Mouse (Mus musculus) fat pad, adult 2 months (tissue): Measurements from ENCODE around the gene Stx12.
"Not testable (repeated sequence)": the region's sequence is repeated elsewhere in the genome, so short reads cannot be mapped to it uniquely, and the experiment has no call there.

Experiments
- DNase-seq: peaks from one replicate; pipeline ENCODE4 v3.0.0-alpha.2; 2011; ENCODE audit warnings: low read depth, low spot score; ENCODE audit errors: extremely low read depth

The Stx12 gene

GRCm38 (mm10) chr4:132884064-132884843 lies at the start of gene Stx12:
Stx12 (minus strand) TSS chr4:132884509.
- DNase-seq: no peak

DNA sequence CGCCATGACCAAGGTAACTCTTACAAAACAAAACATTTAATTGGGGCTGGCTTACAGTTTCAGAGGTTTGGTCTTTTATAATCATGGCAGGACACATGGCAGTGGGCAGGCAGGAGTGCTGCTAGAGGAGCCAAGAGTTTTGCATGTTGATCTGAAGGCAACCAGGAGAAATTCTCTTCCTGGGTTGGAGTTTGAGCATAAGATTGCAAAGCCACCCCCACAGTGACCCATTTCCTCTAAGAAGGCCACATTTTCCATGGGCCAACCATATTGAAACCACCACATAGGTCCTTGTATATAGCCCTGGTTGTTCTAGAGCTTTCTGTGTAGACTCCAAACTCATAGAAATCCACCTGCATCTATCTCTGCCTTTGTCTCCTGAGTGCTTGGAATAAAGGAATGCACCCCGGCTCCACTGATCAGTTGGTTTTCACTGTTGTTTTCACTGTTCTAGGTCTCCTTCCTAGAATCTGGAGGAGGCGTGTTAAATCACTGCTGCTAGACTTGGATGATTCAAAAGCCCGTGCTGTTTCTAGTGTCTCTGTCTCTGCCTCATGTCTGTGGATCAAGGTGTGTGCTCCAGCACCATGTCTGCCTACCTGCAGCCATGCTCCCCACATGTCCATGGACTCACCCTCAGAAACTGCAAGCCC lies 48.6 kb upstream of the Stx12 start:
- DNase-seq: no peak

- no peak for DNase-seq
Observed at GRCm38 (mm10) chr4:132930784-132931183, 46.5 kb upstream of the Stx12 start.

- not testable (repeated sequence) for DNase-seq
Observed at GRCm38 (mm10) chr4:132926520-132926919, 42.2 kb upstream of the Stx12 start.

DNA sequence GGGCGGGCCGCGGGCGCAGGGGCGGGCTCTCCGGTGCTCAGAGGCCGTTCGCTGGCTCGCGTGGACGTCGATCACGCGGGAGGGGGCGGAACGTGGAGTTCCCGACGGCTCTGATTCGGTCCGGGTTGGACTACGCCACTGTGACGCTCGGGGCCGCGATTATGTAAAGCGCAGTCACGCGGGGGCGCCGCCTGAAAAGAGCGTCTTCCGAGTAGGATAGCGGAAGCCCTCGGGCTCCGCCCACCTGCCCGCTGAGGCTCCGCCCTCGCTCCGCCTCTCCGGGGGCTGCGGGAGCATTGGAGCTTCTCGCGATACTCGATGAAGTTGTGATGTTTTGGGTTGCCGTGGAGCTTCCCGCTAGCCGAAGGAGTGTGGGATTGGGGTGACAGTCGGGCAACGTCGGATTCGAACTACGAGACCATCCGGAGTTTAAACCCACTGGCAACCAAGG lies 38.3 kb upstream of the Stx12 start, which contains the start of gene Fam76a:
Gene Fam76a (minus strand): TSS at position 1 of the 451 bp plus-strand sequence.
- peak; percentile 79 for DNase-seq

- no peak for DNase-seq
Observed at GRCm38 (mm10) chr4:132922061-132922530, 37.8 kb upstream of the Stx12 start.

- DNase-seq: no peak
Observed at GRCm38 (mm10) chr4:132921488-132921887, 37.2 kb upstream of the Stx12 start.

- DNase-seq: peak; percentile 34
Observed at GRCm38 (mm10) chr4:132920171-132920570, 35.9 kb upstream of the Stx12 start.

DNA sequence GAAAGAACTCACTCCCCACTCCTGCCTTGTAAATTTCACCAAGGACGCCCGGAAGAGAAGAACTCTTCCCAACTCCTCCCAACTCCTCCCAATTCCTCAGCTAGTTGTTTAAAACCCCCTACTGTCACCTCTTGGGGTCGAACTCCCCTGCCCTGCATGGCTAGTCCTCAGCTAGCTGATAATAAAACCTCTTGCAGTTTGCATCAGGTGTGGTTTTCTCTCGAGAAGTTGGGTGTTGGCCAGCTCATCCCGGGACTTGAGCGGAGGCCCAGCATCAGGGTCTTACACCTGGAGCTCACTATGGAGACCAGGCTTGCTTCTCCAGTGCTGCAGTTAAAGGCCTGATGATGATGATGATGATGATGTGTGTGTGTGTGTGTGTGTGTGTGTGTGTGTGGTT lies 34.2 kb upstream of the Stx12 start:
- DNase-seq: not testable (repeated sequence)

- DNase-seq: no peak
Observed at GRCm38 (mm10) chr4:132912156-132912555, 27.8 kb upstream of the Stx12 start.

- DNase-seq: peak; percentile 62
Observed at GRCm38 (mm10) chr4:132905843-132906360, 21.6 kb upstream of the Stx12 start.

DNA sequence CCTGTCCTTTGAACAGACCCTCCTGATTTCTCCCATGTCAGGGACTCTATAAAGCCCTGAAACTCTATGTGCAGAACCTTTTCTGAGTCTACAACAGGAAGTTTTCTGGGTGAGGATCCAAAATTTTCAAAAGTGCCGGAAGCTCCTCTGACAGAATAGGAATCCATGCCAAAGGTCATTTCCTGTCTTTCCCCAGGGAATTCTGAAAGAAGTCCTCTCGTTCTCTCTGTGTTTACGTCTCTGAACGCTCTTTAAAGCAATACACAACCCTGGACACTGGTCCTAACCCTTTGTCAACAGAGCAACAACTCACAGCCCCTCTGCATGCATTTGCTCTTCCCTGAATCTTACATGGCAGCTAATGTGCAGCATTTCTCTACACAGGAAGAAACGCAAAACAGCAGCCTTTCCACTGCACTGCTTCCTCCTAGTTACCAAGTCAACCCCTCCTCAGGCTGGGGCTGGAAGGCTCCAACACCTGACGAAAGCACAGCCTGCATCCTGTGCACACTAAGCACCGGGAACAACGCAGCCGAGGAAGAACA lies 20.5 kb upstream of the Stx12 start:
- DNase-seq: no peak

DNA sequence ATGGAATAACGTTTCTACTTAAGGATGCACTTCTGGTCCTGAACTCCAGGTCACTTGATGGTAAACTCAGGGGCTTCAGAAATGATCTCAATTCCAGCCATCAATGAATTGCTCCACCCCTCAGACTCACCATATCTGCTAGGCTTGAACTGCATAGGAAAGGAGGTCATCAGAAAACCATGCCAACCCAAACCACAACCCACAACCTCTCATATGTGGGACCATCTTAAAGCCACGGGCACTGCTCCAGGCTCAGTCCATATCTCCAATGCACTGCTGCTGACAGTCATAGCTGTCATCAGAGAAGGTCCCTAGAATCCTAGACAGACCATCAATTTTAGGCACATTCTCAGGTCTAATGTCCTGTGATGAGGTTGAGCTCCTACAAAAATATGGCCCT lies 19.8 kb upstream of the Stx12 start:
- no peak for DNase-seq

DNA sequence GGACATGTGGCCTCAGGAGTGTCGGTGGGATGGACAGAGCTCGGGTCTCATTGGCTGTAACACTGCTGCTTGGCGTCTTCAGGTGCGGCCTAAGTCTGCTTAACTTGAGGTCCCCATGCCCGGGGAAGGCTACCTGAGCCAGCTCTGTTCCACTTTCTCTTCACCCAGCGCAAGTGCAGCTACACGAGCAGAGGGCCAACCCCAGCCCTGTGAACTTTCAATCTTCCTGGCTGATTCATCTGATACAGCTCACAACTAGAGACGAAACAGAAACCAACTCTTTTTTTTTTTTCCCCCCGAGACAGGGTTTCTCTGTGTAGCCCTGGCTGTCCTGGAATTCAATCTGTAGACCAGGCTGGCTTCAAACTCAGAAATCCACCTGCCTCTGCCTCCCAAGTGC lies 13.9 kb upstream of the Stx12 start:
- DNase-seq: no peak

DNA sequence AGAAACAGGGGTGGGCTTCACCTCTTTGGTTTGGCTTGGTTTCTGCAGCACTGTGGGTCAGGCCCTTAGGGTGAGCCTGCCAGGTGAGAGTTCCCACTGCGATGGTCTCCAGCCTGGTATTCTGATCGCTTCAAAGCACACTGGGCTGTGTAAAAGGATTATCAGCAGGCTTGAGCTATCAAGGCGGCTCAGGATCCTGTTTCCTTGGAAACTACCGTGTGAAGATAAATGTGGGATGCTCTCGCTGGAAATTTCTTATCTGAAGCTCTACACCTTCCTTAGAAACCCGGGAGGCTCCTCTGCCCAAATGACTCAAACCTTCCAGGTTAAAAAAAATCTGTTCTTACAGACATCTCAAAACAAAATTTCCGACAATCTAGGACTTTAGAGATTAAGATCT lies 10.1 kb upstream of the Stx12 start:
- DNase-seq: no peak

DNA sequence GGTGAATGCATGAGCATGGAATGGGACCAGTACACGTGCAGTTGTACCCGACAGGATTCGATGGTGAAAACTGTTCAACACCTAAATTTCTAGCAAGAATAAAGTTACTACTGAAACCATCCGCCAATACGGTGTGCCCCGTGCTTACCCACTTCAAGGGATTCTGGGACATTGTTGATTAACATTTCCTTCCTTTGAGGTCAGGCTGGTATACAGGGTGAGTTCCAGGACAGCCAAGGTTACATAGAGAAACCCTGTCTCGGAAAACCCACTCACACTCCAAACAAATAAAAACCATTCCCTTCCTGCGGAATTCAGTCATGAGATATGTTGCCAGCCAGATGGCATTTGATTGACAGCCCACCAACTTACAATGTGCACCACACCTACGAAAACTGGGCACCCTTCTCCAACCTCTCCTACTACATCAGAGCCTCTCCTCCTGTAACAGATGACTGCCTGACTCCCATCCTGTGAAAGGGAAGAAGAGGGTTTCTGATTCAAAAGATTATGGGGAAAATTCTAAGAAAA lies 600 bp upstream of the Stx12 start:
- DNase-seq: no peak

DNA sequence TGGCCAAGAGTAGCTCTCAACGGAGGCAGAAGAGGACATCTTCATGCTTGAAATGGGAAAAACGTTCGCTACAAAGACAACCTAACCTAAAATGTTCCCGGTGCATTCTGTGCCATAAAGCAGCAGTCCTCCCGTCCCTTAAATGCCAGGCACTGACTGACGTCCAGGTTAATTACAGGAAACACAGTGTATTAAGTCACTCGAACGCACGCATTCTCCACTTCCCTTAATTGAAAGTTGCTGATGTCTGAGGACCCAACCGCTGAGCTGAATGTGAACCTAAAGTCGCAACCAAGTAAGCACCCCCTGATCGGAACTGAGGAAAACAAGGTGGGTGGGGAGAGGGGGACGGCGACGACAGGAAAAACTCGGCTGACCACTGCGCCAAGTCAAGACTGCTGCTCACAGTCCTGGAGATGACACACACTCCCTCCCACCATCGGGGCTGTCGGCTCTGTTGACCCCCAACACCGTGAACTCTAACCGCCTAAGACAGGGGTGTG lies 697 bp downstream of the Stx12 start:
- no peak for DNase-seq

DNA sequence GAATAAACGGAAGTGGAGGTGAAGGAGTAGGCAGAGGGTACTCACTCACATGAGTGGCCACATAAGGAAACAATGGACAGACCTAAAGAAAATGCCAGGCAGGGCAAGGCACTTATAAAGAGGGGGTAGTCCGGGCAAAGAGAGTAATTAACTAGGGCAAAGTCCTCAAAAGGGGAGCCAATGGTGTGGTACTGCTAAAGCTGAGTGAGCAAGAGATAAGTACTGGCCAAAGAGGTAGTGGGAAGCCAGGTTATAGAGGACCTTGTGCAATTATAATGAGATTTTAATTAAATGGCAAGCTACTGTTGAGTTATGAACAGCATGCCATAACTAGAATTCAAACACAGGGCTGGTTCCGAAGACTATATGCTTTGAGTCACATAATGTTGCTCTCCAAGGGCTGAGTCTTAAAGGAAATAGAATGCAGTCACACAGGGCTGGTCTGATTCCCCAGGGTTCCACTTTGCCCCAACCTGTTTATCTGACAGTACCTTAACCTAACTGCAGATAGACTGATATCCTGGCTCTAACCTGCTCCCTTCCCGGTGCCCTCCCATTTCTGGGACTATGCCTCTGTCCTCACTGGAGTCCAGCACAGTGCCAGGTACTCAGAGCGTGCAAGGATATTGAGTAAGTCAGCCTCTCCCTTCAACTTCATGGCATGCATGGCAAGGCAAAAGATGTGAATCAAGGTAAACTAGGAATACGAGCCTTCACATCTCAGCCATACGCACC lies 9.8 kb downstream of the Stx12 start:
- DNase-seq: no peak

DNA sequence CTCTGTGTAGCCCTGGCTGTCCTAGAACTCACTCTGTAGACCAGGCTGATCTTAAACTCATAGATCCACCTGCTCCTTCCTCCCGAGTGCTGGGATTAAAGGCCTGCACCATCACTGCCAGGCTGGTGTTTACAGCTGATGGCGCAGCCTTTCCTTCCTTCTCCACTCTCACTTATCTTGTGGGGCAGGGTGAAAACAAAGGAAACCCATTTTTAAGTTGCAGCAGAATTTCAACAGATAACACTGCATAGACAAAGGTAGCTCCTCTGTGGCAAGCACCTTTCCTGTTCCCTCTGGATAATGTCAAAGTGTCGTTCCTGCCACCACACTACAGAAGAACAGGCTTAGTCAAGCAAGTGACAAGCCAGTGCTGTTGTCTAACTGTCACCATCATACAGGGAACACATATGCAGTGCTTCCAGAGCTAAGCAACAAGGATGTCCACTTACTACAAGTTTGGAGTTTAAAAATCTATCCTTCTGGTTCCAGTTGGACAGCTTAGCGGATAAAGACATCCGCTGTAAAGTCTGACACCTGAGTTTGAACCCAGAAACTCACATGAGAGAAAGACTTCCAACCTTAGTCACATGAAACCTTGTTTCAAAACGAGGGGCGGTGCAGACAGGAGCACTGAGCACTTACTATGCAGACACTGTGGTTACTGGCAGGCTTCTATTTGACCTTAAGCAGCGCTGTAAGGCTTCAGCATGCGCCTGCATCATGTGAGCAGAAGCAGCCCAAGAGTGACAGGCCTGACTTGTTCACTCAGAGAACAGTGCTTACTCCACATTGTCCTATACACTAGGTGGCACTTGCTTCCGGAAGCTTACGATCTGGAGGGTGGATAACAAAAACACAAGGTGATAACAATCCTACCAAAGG lies 10.6 kb downstream of the Stx12 start:
- DNase-seq: no peak

DNA sequence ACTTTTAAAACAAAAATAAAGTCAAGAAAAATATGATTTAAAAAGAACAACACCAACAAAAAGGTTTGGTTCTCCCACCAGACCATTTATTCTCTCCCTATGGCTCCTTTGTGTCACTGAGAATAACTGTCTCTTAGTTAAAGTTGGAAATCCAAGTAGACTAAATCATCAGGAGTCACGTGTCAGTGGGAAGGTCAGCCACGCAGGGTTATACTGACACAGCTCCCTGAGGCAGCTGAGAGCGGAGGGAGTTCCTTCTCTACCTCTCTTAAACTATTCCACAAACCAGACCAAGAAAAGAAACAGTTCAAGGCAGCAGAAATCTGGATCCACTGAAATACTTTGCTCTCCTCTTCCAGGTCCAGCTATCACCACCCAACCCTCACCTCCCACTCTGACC lies 13.2 kb downstream of the Stx12 start:
- no peak for DNase-seq
